Mouse (Mus musculus) heart, postnatal 0 days (tissue): Measurements from ENCODE around the gene 4931422A03Rik. TPM values are rescaled to one million over a fixed set of nuclear protein-coding genes. Genes with fewer than 3 reads are reported as not detected.

Experiments
- ATAC-seq: fragments of 200-750 bp; cut with Nextera tagmentation; 2 replicates; pipeline ENCODE4 v1.8.0; 2017; ENCODE audit warnings: low read depth, moderate number of reproducible peaks, moderate library complexity; ENCODE audit not compliant: insufficient read depth
- DNase-seq: peaks from one replicate; pipeline ENCODE4 v3.0.0-alpha.2; 2016; ENCODE audit warnings: low spot score
- H3K27ac ChIP-seq: fragments of 300-500 bp; sonication (generic); 2 replicates; pipeline ENCODE4 v1.5.1; 2014; ENCODE audit warnings: low read depth, mild to moderate bottlenecking
- H3K27me3 ChIP-seq: fragments of 300-500 bp; sonication (generic); 2 replicates; pipeline ENCODE4 v1.6.1; 2014; ENCODE audit warnings: low read length, mixed read lengths; ENCODE audit not compliant: control insufficient read depth, insufficient read depth
- H3K36me3 ChIP-seq: fragments of 300-500 bp; sonication (generic); replicated peaks from 2 replicates; pipeline ENCODE4 v1.6.1; 2014; ENCODE audit warnings: low read length, mixed read lengths; ENCODE audit not compliant: control insufficient read depth, insufficient read depth
- H3K4me1 ChIP-seq: fragments of 300-500 bp; sonication (generic); 2 replicates; pipeline ENCODE4 v1.6.1; 2014; ENCODE audit warnings: antibody characterized with exemption; ENCODE audit not compliant: control insufficient read depth, insufficient read depth
- H3K4me2 ChIP-seq: fragments of 300-500 bp; sonication (generic); 2 replicates; pipeline ENCODE4 v1.6.1; 2014; ENCODE audit warnings: low read depth, mild to moderate bottlenecking, low read length, moderate library complexity
- H3K4me3 ChIP-seq: fragments of 300-500 bp; sonication (generic); 2 replicates; pipeline ENCODE4 v1.5.1; 2014; ENCODE audit warnings: low read depth, low read length
- H3K9ac ChIP-seq: fragments of 300-500 bp; sonication (generic); replicated peaks from 2 replicates; pipeline ENCODE4 v1.6.1; 2014; ENCODE audit warnings: low read depth, low read length, mixed read lengths
- H3K9me3 ChIP-seq: fragments of 300-500 bp; sonication (generic); replicated peaks from 2 replicates; pipeline ENCODE4 v1.6.1; 2016; ENCODE audit warnings: low read length; ENCODE audit not compliant: control insufficient read depth
- CTCF ChIP-seq: IDR thresholded peaks from 2 replicates; pipeline ENCODE4 v1.5.1; 2016; ENCODE audit warnings: antibody characterized with exemption, control low read depth, low read depth
- EP300 ChIP-seq: IDR thresholded peaks from 2 replicates; pipeline ENCODE4 v1.6.1; 2016; ENCODE audit warnings: antibody characterized with exemption, low read depth
- WGBS: fragments of 180-500 bp; shearing (Covaris S2); extraction: QIAGEN DNeasy Blood & Tissue Kit; methylation state at CpG from one replicate; pipeline ENCODE4 v1.1.7; 2014; 5-methylcytosine and 5-hydroxymethylcytosine counted together
- polyA plus RNA-seq: library from polyadenylated mRNA; unstranded; fragments of >200 nt; fragmentation: Nextera tagmentation; extraction: Ambion mirVana; gene quantifications from 2 replicates; pipeline ENCODE4 v1.2.1, GENCODE M21; 2015
- total RNA-seq: library from RNA; depleted of rRNA; stranded (reverse); fragments of >200 nt; gene quantifications from 2 replicates; pipeline ENCODE4 v1.2.3, GENCODE M21; 2014; ENCODE audit warnings: low replicate concordance

The 4931422A03Rik gene
- total and polyA plus RNA-seq, 2 experiments from 2014 or later: 1.1 TPM; not detected in 1

GRCm38 (mm10) chr2:104060996-104061395 lies 32.8 kb upstream of the 4931422A03Rik start:
- H3K36me3 ChIP-seq: peaks cover 35% of the 10 kb centered on the region
- WGBS: 95% methylated on average over 6 of the region's 6 CpGs

DNA sequence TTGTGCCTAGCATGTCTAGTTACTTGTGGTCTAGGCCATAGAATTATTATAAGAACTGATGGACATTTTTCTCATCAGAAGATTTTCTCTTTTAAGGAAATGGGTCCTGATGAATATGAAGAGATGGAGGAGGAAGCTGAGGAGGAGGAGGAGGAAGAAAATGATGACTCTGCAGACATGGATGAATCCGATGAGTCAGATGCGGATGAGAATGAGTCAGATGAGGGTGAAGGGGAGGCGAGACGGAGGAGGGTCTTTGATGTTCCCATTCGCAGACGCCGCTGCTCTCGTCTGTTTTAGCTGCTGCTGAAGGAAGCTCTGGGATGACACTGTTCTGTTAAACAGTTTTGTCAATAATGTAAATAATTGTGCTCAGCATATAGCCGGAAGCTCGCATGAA lies 31.6 kb upstream of the 4931422A03Rik start:
- DNase-seq: no peak
- WGBS: 87% methylated on average over 10 of the region's 10 CpGs
- TF ChIP-seq EP300 (no peak), CTCF (no peak)
- Histone ChIP-seq H3K9ac (no peak overlapping the region), H3K4me3 (no peak overlapping the region), H3K27ac (no peak overlapping the region), H3K9me3 (no peaks in the 10 kb centered on the region), H3K27me3 (no peaks in the 10 kb centered on the region), H3K4me2 (no peak overlapping the region), H3K4me1 (no peaks in the 10 kb centered on the region), H3K36me3 (peaks cover 43% of the 10 kb centered on the region)
- ATAC-seq: no peak

More at GRCm38 (mm10) chr2:104060996-104061395, 32.8 kb upstream of the 4931422A03Rik start:
- Histone ChIP-seq H3K9ac (no peak overlapping the region), H3K4me2 (no peak overlapping the region), H3K4me1 (no peaks in the 10 kb centered on the region), H3K27me3 (no peaks in the 10 kb centered on the region), H3K27ac (no peak overlapping the region), H3K4me3 (no peak overlapping the region), H3K9me3 (no peaks in the 10 kb centered on the region)
- DNase-seq: no peak
- TF ChIP-seq EP300: no peak
- TF ChIP-seq CTCF: no peak
- ATAC-seq: no peak

- Histone ChIP-seq H3K9ac (no peak overlapping the region), H3K4me1 (no peaks in the 10 kb centered on the region), H3K9me3 (no peaks in the 10 kb centered on the region), H3K36me3 (peaks cover 51% of the 10 kb centered on the region), H3K4me3 (no peak overlapping the region), H3K4me2 (no peak overlapping the region), H3K27ac (no peak overlapping the region), H3K27me3 (no peaks in the 10 kb centered on the region)
- no peak for DNase-seq
- no peak for ATAC-seq
- 83% methylated on average over 4 of the region's 4 CpGs for WGBS
- no peak for TF ChIP-seq CTCF
- no peak for TF ChIP-seq EP300
Measured at GRCm38 (mm10) chr2:104058954-104059353, 30.8 kb upstream of the 4931422A03Rik start.

GRCm38 (mm10) chr2:104058381-104058780 lies 30.2 kb upstream of the 4931422A03Rik start:
- H3K27ac ChIP-seq: no peak overlapping the region
- no peak overlapping the region for H3K9ac ChIP-seq
- ATAC-seq: no peak
- no peaks in the 10 kb centered on the region for H3K4me1 ChIP-seq
- TF ChIP-seq EP300 (no peak), CTCF (no peak)
- peaks cover 57% of the 10 kb centered on the region for H3K36me3 ChIP-seq
- no peaks in the 10 kb centered on the region for H3K27me3 ChIP-seq
- H3K4me2 ChIP-seq: no peak overlapping the region
- 77% methylated on average over 1 of the region's 1 CpGs for WGBS
- H3K4me3 ChIP-seq: no peak overlapping the region
- no peaks in the 10 kb centered on the region for H3K9me3 ChIP-seq
- DNase-seq: no peak

- Histone ChIP-seq H3K9me3 (no peaks in the 10 kb centered on the region), H3K27me3 (no peaks in the 10 kb centered on the region), H3K36me3 (peaks cover 35% of the 10 kb centered on the region), H3K4me3 (no peak overlapping the region), H3K9ac (no peak overlapping the region), H3K4me2 (no peak overlapping the region), H3K4me1 (no peaks in the 10 kb centered on the region), H3K27ac (no peak overlapping the region)
- no peak for ATAC-seq
- TF ChIP-seq EP300 (no peak), CTCF (no peak)
- WGBS: 43% methylated on average over 1 of the region's 1 CpGs
- no peak for DNase-seq
Measured at GRCm38 (mm10) chr2:104044479-104045080, 16.4 kb upstream of the 4931422A03Rik start.
